Mouse (Mus musculus): ENCODE measurements at regions not wholly inside any gene's neighbourhood (a gene's known extent, or its start where the extent isn't known, plus 50 kb on each side); places are given as distances from the start of the nearest gene placed in this dataset.

GRCm38 (mm10) chr10:99416896-99417479 lies 154.0 kb downstream of the Dusp6 start:
- no peak for DNase-seq (ENCODE audit: low spot score in 2 of 2)

GRCm38 (mm10) chr10:99417591-99417990 lies 154.6 kb downstream of the Dusp6 start:
- DNase-seq (ENCODE audit: low spot score in 2 of 2), result no peak

- no peak for DNase-seq (ENCODE audit: low spot score in 2 of 2)
Observed at GRCm38 (mm10) chr10:99418497-99418896, 155.5 kb downstream of the Dusp6 start.

GRCm38 (mm10) chr10:99419532-99419931 lies 156.5 kb downstream of the Dusp6 start:
- DNase-seq (ENCODE audit: low spot score in 2 of 2), result no peak

GRCm38 (mm10) chr10:99423406-99423805 lies 160.4 kb downstream of the Dusp6 start:
- no peak for DNase-seq (ENCODE audit: low spot score in 2 of 2)

GRCm38 (mm10) chr10:99425265-99425664 lies 162.2 kb downstream of the Dusp6 start:
- no peak for DNase-seq (ENCODE audit: low spot score in 2 of 2)

- DNase-seq (ENCODE audit: low spot score in 2 of 2), result no peak
Observed at GRCm38 (mm10) chr10:99430175-99430574, 167.1 kb downstream of the Dusp6 start.

GRCm38 (mm10) chr10:99430669-99431561 lies 167.9 kb downstream of the Dusp6 start:
- DNase-seq (ENCODE audit: low spot score in 2 of 2), result no peak

GRCm38 (mm10) chr10:99437060-99437459 lies 174.0 kb downstream of the Dusp6 start:
- no peak for DNase-seq (ENCODE audit: low spot score in 2 of 2)

GRCm38 (mm10) chr10:99440169-99440568 lies 177.1 kb downstream of the Dusp6 start:
- no peak for DNase-seq (ENCODE audit: low spot score in 2 of 2)

- DNase-seq (ENCODE audit: low spot score in 2 of 2), result peak in 1 of 2 experiments; percentile 44
Observed at GRCm38 (mm10) chr10:99441014-99441413, 178.0 kb downstream of the Dusp6 start.

- DNase-seq (ENCODE audit: low spot score in 2 of 2), result no peak
Observed at GRCm38 (mm10) chr10:99441931-99442330, 178.9 kb downstream of the Dusp6 start.

GRCm38 (mm10) chr10:99443453-99444170 lies 180.6 kb downstream of the Dusp6 start:
- DNase-seq (ENCODE audit: low spot score in 2 of 2), result no peak

- DNase-seq (ENCODE audit: low spot score in 2 of 2), result no peak
Observed at GRCm38 (mm10) chr10:99450714-99451625, 187.9 kb downstream of the Dusp6 start.

GRCm38 (mm10) chr10:99451639-99452417 lies 188.8 kb downstream of the Dusp6 start:
- DNase-seq (ENCODE audit: low spot score in 2 of 2), result no peak

GRCm38 (mm10) chr10:99456180-99456579 lies 193.1 kb downstream of the Dusp6 start:
- no peak for DNase-seq (ENCODE audit: low spot score in 2 of 2)

- DNase-seq (ENCODE audit: low spot score in 2 of 2), result no peak
Observed at GRCm38 (mm10) chr10:99458047-99458446, 195.0 kb downstream of the Dusp6 start.

- no peak for DNase-seq (ENCODE audit: low spot score in 2 of 2)
Observed at GRCm38 (mm10) chr10:99459171-99459660, 196.2 kb downstream of the Dusp6 start.

- no peak for DNase-seq (ENCODE audit: low spot score in 2 of 2)
Observed at GRCm38 (mm10) chr10:99459823-99460361, 196.9 kb downstream of the Dusp6 start.

GRCm38 (mm10) chr10:99460847-99461445 lies 197.9 kb downstream of the Dusp6 start:
- no peak for DNase-seq (ENCODE audit: low spot score in 2 of 2)

All from urinary bladder, postnatal 4 days (tissue).